Mouse (Mus musculus): Measurements from ENCODE around the gene Izumo1r. TPM values are rescaled to one million over a fixed set of nuclear protein-coding genes. Genes with fewer than 3 reads are reported as not detected.
"Not testable (repeated sequence)": the region's sequence is repeated elsewhere in the genome, so short reads cannot be mapped to it uniquely, and the experiment has no call there.

Izumo1r gene
- total RNA-seq, 4 experiments from 2014 or later, result not detected

GRCm38 (mm10) chr9:14905956-14906355, 2.2 kb upstream of the Izumo1r start:
- DNase-seq (ENCODE audit: low spot score in 2 of 2), result no peak

DNA sequence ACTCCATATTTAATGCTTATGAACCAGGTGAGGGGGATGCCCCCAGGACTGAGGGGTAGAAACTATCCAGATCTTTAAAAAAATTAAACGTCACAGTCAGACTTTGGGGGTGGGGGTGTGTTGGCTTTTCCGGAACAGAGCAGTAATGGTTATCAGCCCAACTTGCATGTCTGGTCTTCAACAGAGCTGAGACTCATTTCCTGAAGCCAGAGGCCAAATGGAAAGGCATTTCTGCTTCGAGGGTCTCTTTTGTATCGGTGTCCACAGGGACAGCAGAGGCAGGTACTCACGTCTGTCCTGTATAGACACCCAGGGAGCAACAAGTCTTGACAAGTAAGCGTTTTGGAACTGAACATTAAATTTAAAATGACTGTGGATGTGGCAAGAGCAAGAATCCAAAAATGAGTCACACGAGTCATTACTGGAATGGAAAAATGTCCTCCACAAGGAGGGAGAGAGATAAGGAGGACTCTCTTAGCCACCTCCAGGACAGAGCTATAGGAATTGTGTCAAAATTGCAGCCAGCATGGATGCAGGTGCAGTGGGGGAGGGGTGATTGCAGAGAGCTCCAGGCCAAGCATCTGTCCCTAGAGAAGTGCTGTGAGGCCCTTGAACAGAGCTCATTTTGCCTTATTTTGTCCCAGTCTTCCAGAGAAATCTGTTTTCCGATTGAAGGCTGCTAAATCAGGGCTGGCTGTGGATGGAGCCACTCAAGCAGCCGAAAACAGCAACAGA, 1.2 kb upstream of the Izumo1r start:
- DNase-seq (ENCODE audit: low spot score in 2 of 2), result no peak

DNA sequence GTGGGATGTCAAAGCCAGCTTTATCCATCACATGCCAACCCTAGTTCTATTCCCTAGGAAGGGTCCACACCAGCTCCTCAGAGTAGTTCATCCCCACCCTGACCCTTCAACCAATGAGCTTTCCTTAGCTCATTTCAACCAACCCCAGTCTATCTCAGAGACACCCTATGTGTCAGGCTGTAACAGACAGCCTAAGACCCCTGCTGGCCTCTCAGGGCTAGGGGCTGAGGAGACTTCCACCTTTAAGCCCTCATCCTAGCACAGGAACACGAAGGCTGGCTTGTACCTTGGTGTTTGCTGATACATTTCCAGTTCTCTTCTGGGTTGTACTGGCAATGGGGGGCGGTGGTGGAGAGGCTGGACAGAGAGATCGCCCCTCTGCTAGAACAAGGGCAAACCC, 743 bp downstream of the Izumo1r start:
- no peak for DNase-seq (ENCODE audit: low spot score in 2 of 2)

- DNase-seq (ENCODE audit: low spot score in 2 of 2), result no peak
These were observed 1.3 kb downstream of the Izumo1r start for GRCm38 (mm10) chr9:14902416-14902815.

DNA sequence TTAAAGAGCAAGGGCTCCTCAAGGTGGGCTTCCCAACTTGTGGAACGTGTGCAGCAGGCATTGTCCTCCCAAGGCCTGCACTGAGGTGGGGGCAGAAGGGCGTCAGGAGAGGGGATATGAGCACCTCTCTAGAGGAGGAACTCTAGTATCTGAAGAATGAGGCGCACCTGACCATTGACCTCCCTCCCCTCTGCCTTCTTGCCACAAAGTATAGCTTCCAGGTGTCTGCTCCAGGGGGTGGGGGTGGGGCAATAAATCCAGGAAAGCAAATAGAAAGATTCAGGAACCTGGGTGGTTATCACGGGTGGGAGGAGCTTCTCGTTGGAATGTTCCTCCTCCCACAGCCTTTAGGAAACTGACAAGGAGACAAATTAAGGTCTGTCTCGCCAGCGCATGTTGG, 2.0 kb downstream of the Izumo1r start:
- no peak for DNase-seq (ENCODE audit: low spot score in 2 of 2)

GRCm38 (mm10) chr9:14897102-14897501, 6.6 kb downstream of the Izumo1r start:
- no peak for DNase-seq (ENCODE audit: low spot score in 2 of 2)

GRCm38 (mm10) chr9:14895237-14895835, 8.4 kb downstream of the Izumo1r start:
- DNase-seq (ENCODE audit: low spot score in 2 of 2), result no peak

DNA sequence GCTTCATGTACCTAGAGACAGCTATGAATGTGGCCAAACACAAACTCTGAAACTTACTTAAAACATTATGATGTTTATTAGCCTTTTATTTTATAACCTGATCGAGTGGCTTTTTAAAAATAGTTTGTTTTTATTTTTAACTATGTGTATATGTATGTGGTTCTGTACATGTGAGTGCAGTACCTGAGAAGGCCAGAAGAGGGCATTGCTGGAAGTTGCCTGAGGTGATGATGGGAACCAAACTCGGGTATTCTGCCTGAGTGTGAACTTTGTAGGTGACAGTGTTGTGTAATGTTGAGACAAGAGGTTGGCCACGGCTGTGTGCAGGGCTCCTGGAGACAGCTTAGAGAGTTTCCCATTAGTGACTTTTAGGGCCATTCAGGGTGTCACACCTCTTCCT, 9.1 kb downstream of the Izumo1r start:
- DNase-seq (ENCODE audit: low spot score in 2 of 2), result no peak

DNA sequence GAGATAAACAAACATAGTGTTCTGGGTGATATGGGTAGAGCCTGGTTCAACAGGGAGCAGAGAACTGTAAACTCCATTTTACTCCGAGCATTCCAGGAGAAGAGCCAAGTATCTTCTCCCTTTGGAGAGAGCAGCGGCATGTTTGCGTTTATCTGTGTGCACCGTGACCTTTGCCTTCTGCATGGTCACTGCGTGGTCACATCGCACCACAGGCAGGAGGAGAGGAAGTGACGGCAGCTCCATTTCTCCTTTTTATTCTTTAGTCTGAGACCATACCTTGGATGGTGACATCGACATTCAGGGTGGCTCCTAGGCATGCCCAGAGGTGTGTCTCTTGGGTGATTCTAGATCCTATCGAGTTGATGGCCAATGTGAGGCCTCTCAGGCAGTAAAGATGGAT, 10.4 kb downstream of the Izumo1r start:
- DNase-seq (ENCODE audit: low spot score in 2 of 2), result no peak

- no peak for DNase-seq (ENCODE audit: low spot score in 2 of 2)
These were observed 11.9 kb downstream of the Izumo1r start for GRCm38 (mm10) chr9:14891891-14892290.

DNA sequence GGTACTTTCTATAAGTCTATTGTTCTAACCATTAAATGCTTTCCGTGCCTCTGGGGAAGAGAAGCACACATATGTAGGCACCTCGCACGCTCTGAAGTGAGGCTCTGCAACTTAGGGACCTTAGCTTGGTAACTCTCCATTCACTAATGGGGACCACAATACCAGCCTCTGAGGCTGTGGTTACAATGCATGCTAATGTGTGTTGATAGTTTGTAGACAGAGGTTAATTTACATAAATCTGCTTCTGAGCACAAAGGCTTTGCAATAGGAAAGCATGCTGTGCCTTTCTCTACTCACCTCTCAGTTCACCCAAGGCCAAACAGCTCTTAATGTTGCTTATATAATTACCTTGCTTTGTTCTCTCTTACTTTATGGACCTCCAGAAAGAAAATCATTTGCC, 13.1 kb downstream of the Izumo1r start:
- DNase-seq (ENCODE audit: low spot score in 2 of 2), result no peak

DNA sequence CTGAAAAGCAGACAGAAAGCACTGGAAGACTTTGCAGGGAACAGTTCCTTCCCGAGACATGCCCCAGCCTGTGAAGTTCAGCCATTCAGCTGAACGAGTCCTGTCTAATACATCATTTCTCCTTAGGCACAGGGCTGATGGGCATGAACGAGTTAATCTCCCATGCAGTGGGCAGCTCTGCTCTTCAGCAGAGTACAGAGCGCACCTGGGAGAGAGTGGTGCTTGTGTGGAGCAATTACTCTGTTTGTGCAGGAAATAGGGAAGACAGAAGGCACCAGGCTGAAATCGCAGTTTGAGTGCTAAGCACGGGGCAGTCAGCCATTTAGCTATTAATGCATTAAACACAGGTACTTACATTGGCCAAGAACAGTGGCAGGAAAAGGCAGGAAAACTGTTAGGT, 15.1 kb downstream of the Izumo1r start:
- no peak for DNase-seq (ENCODE audit: low spot score in 2 of 2)

GRCm38 (mm10) chr9:14887787-14888382, 15.9 kb downstream of the Izumo1r start:
- DNase-seq (ENCODE audit: low spot score in 2 of 2), result no peak

- DNase-seq (ENCODE audit: low spot score in 2 of 2), result no peak
These were observed 17.8 kb downstream of the Izumo1r start for GRCm38 (mm10) chr9:14885954-14886353.

GRCm38 (mm10) chr9:14885151-14885550, 18.6 kb downstream of the Izumo1r start:
- DNase-seq (ENCODE audit: low spot score in 2 of 2), result no peak

DNA sequence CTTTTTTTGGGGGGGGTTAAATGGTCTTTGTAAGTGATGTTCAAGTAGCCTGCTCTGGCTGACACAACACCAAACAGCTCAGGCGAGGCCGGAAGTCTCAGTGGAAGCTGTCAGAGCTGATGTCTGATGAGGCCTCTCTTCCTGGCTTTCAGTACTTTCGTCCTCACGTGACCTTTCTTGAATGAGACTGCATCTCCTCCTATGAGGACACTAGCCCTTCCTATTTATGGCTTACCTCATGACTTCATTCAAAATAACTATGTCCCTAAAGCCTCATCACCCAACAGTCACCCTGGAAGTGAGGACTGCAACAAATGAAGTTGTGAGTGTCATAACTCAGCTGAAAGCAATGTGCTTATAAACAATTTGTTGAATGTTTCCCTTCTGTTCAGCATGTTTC, 19.1 kb downstream of the Izumo1r start:
- no peak for DNase-seq (ENCODE audit: low spot score in 2 of 2)

DNA sequence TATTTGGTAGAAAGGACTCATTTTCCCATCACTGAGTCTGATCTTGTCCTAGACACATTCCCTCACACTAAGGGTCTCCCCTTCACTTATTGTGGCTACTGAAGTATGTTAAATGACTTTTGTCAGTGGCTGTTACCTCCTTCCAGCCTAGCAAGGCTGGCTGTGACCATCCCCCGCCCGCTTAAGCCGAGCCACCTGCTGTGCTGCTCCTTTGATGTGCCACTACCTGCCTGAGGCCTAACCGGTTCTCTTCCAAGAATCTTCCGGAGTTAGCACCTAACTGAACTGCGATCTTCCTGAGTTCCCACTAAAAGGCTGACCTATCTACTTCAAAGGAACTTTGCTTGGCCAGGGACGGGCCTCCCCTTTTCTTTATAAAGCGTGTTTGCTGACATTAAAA, 27.2 kb downstream of the Izumo1r start:
- not testable (repeated sequence) for DNase-seq (ENCODE audit: low spot score in 2 of 2)

- DNase-seq (ENCODE audit: low spot score in 2 of 2), result no peak
These were observed 27.8 kb downstream of the Izumo1r start for GRCm38 (mm10) chr9:14875743-14876507.

GRCm38 (mm10) chr9:14872181-14872930, 31.4 kb downstream of the Izumo1r start:
- DNase-seq (ENCODE audit: low spot score in 2 of 2), result no peak

DNA sequence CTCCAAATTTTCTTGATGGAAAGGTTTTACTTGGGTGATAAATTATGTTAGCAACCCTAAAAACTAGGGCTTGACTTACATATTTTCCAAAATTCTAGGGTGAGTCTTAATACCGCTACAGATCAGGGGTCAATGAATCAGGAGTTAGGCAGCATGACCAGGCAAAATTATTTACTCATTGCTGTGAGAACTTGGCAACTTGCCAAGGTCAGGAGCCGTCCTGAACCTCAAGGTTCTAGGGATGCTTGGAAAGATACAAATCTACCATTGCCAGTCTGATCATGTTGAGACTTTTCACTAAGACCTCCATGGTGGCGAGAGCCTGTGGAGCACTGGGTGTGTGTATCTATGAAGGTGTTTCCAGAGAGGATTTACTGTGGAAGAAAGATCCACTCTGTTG, 32.2 kb downstream of the Izumo1r start:
- no peak for DNase-seq (ENCODE audit: low spot score in 2 of 2)

DNA sequence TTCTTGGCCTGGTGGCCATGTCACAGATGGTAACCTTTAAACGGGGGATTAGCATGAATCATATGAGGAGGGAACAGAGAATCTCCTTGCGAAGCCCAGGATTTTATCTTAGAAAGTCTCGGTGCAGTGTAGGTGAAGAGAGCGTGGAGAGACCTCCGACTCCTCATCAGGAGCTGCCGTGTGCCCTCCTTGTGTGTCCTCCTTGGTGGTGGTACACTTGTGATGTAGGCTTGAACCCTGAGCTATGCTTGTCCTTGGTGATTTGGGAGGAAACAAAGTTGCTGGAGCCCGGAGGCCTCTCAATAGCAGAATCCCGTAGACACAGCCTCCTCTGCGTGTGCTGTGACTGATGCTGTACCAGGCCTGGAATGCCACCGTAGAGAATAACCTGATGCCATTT, 32.9 kb downstream of the Izumo1r start:
- DNase-seq (ENCODE audit: low spot score in 2 of 2), result no peak
